Mouse (Mus musculus): ENCODE results near the gene Gprc5a. TPM values are rescaled to one million over a fixed set of nuclear protein-coding genes. Genes with fewer than 3 reads are reported as not detected.

Gene Gprc5a
- polyA plus RNA-seq, 1 experiment from 2014 or later = 2.0 TPM

GRCm38 (mm10) chr6:135100787-135101472 lies 35.5 kb downstream of the Gprc5a start:
- DNase-seq (ENCODE audit: low spot score) (no peak), ATAC-seq (replicated peaks; ENCODE audit: insufficient number of reproducible peaks, low FRiP score, low TSS enrichment, low read depth) (no peak)
- Histone ChIP-seq H3K27me3 (ENCODE audit: control insufficient read depth, insufficient read depth, low read length) (no peaks in the 10 kb centered on the region), H3K9ac (replicated peaks; ENCODE audit: low read length) (no peak overlapping the region), H3K4me2 (ENCODE audit: low read depth, low read length) (no peak overlapping the region), H3K4me3 (ENCODE audit: low read depth, low read length) (no peak overlapping the region), H3K9me3 (replicated peaks; ENCODE audit: control insufficient read depth, low read length) (no peaks in the 10 kb centered on the region), H3K27ac (replicated peaks; ENCODE audit: low read depth, low read length) (no peak overlapping the region), H3K36me3 (replicated peaks; ENCODE audit: control insufficient read depth, insufficient read depth, low read depth, low read length) (no peaks in the 10 kb centered on the region), H3K4me1 (ENCODE audit: control insufficient read depth, insufficient read depth, low read length) (no peaks in the 10 kb centered on the region)
- WGBS = 68% methylated on average over 15 of the region's 15 CpGs

- no peak for DNase-seq (ENCODE audit: low spot score)
- H3K36me3 ChIP-seq (replicated peaks; ENCODE audit: control insufficient read depth, insufficient read depth, low read depth, low read length) = no peaks in the 10 kb centered on the region
- H3K4me1 ChIP-seq (ENCODE audit: control insufficient read depth, insufficient read depth, low read length) = no peaks in the 10 kb centered on the region
- ATAC-seq (replicated peaks; ENCODE audit: insufficient number of reproducible peaks, low FRiP score, low TSS enrichment, low read depth) = no peak
- H3K27ac ChIP-seq (replicated peaks; ENCODE audit: low read depth, low read length) = no peak overlapping the region
- no peaks in the 10 kb centered on the region for H3K27me3 ChIP-seq (ENCODE audit: control insufficient read depth, insufficient read depth, low read length)
- no peak overlapping the region for H3K4me2 ChIP-seq (ENCODE audit: low read depth, low read length)
- WGBS = 80% methylated on average over 5 of the region's 5 CpGs
- H3K4me3 ChIP-seq (ENCODE audit: low read depth, low read length) = no peak overlapping the region
- no peaks in the 10 kb centered on the region for H3K9me3 ChIP-seq (replicated peaks; ENCODE audit: control insufficient read depth, low read length)
- no peak overlapping the region for H3K9ac ChIP-seq (replicated peaks; ENCODE audit: low read length)
These were observed 37.4 kb downstream of the Gprc5a start for GRCm38 (mm10) chr6:135102736-135103303.

- Histone ChIP-seq H3K9ac (replicated peaks; ENCODE audit: low read length) (no peak overlapping the region), H3K4me3 (ENCODE audit: low read depth, low read length) (no peak overlapping the region), H3K9me3 (replicated peaks; ENCODE audit: control insufficient read depth, low read length) (no peaks in the 10 kb centered on the region), H3K4me2 (ENCODE audit: low read depth, low read length) (no peak overlapping the region), H3K27me3 (ENCODE audit: control insufficient read depth, insufficient read depth, low read length) (no peaks in the 10 kb centered on the region), H3K4me1 (ENCODE audit: control insufficient read depth, insufficient read depth, low read length) (no peaks in the 10 kb centered on the region), H3K36me3 (replicated peaks; ENCODE audit: control insufficient read depth, insufficient read depth, low read depth, low read length) (no peaks in the 10 kb centered on the region), H3K27ac (replicated peaks; ENCODE audit: low read depth, low read length) (no peak overlapping the region)
- DNase-seq (ENCODE audit: low spot score) (no peak), ATAC-seq (replicated peaks; ENCODE audit: insufficient number of reproducible peaks, low FRiP score, low TSS enrichment, low read depth) (no peak)
- WGBS = 87% methylated on average over 6 of the region's 6 CpGs
These were observed 41.6 kb downstream of the Gprc5a start for GRCm38 (mm10) chr6:135107014-135107413.

GRCm38 (mm10) chr6:135112411-135113113 lies 47.1 kb downstream of the Gprc5a start:
- Histone ChIP-seq H3K4me1 (ENCODE audit: control insufficient read depth, insufficient read depth, low read length) (no peaks in the 10 kb centered on the region), H3K27ac (replicated peaks; ENCODE audit: low read depth, low read length) (no peak overlapping the region), H3K9me3 (replicated peaks; ENCODE audit: control insufficient read depth, low read length) (no peaks in the 10 kb centered on the region), H3K4me3 (ENCODE audit: low read depth, low read length) (no peak overlapping the region), H3K9ac (replicated peaks; ENCODE audit: low read length) (no peak overlapping the region), H3K36me3 (replicated peaks; ENCODE audit: control insufficient read depth, insufficient read depth, low read depth, low read length) (no peaks in the 10 kb centered on the region), H3K4me2 (ENCODE audit: low read depth, low read length) (no peak overlapping the region), H3K27me3 (ENCODE audit: control insufficient read depth, insufficient read depth, low read length) (no peaks in the 10 kb centered on the region)
- ATAC-seq (replicated peaks; ENCODE audit: insufficient number of reproducible peaks, low FRiP score, low TSS enrichment, low read depth) (no peak), DNase-seq (ENCODE audit: low spot score) (peak; percentile 14)
- 29% methylated on average over 7 of the region's 7 CpGs for WGBS

GRCm38 (mm10) chr6:135113114-135113436 lies 47.6 kb downstream of the Gprc5a start:
- H3K36me3 ChIP-seq (replicated peaks; ENCODE audit: control insufficient read depth, insufficient read depth, low read depth, low read length) = no peaks in the 10 kb centered on the region
- H3K4me2 ChIP-seq (ENCODE audit: low read depth, low read length) = no peak overlapping the region
- ATAC-seq (replicated peaks; ENCODE audit: insufficient number of reproducible peaks, low FRiP score, low TSS enrichment, low read depth) (no peak), DNase-seq (ENCODE audit: low spot score) (no peak)
- H3K27me3 ChIP-seq (ENCODE audit: control insufficient read depth, insufficient read depth, low read length) = no peaks in the 10 kb centered on the region
- H3K27ac ChIP-seq (replicated peaks; ENCODE audit: low read depth, low read length) = no peak overlapping the region
- no peak overlapping the region for H3K9ac ChIP-seq (replicated peaks; ENCODE audit: low read length)
- H3K4me1 ChIP-seq (ENCODE audit: control insufficient read depth, insufficient read depth, low read length) = no peaks in the 10 kb centered on the region
- WGBS = 26% methylated on average over 6 of the region's 6 CpGs
- no peak overlapping the region for H3K4me3 ChIP-seq (ENCODE audit: low read depth, low read length)
- H3K9me3 ChIP-seq (replicated peaks; ENCODE audit: control insufficient read depth, low read length) = no peaks in the 10 kb centered on the region

GRCm38 (mm10) chr6:135116479-135116878 lies 51.0 kb downstream of the Gprc5a start:
- Histone ChIP-seq H3K4me3 (ENCODE audit: low read depth, low read length) (no peak overlapping the region), H3K9ac (replicated peaks; ENCODE audit: low read length) (no peak overlapping the region), H3K27me3 (ENCODE audit: control insufficient read depth, insufficient read depth, low read length) (no peaks in the 10 kb centered on the region), H3K4me2 (ENCODE audit: low read depth, low read length) (no peak overlapping the region), H3K4me1 (ENCODE audit: control insufficient read depth, insufficient read depth, low read length) (no peaks in the 10 kb centered on the region), H3K27ac (replicated peaks; ENCODE audit: low read depth, low read length) (no peak overlapping the region), H3K36me3 (replicated peaks; ENCODE audit: control insufficient read depth, insufficient read depth, low read depth, low read length) (no peaks in the 10 kb centered on the region), H3K9me3 (replicated peaks; ENCODE audit: control insufficient read depth, low read length) (no peaks in the 10 kb centered on the region)
- WGBS = 91% methylated on average over 8 of the region's 8 CpGs
- ATAC-seq (replicated peaks; ENCODE audit: insufficient number of reproducible peaks, low FRiP score, low TSS enrichment, low read depth) (no peak), DNase-seq (ENCODE audit: low spot score) (no peak)

GRCm38 (mm10) chr6:135118183-135118582 lies 52.7 kb downstream of the Gprc5a start, which contains the start of gene Gprc5d:
TSS of gene Gprc5d (minus strand) at chr6:135118283.
- H3K27ac ChIP-seq (replicated peaks; ENCODE audit: low read depth, low read length) = no peak within 1 kb of the TSS
- H3K4me3 ChIP-seq (ENCODE audit: low read depth, low read length) = no peak within 1 kb of the TSS
- H3K9me3 ChIP-seq (replicated peaks; ENCODE audit: control insufficient read depth, low read length) = no peaks in the 10 kb centered on the region
- H3K9ac ChIP-seq (replicated peaks; ENCODE audit: low read length) = no peak within 1 kb of the TSS
- 89% methylated on average over 5 of the region's 5 CpGs for WGBS
- DNase-seq (ENCODE audit: low spot score) (no peak), ATAC-seq (replicated peaks; ENCODE audit: insufficient number of reproducible peaks, low FRiP score, low TSS enrichment, low read depth) (no peak)
- no peak within 1 kb of the TSS for H3K4me2 ChIP-seq (ENCODE audit: low read depth, low read length)
- no peaks in the 10 kb centered on the region for H3K36me3 ChIP-seq (replicated peaks; ENCODE audit: control insufficient read depth, insufficient read depth, low read depth, low read length)
- no peaks in the 10 kb centered on the region for H3K27me3 ChIP-seq (ENCODE audit: control insufficient read depth, insufficient read depth, low read length)
- H3K4me1 ChIP-seq (ENCODE audit: control insufficient read depth, insufficient read depth, low read length) = no peaks in the 10 kb centered on the region

GRCm38 (mm10) chr6:135124755-135125380 lies 59.4 kb downstream of the Gprc5a start:
- no peaks in the 10 kb centered on the region for H3K9me3 ChIP-seq (replicated peaks; ENCODE audit: control insufficient read depth, low read length)
- 71% methylated on average over 5 of the region's 5 CpGs for WGBS
- no peaks in the 10 kb centered on the region for H3K4me1 ChIP-seq (ENCODE audit: control insufficient read depth, insufficient read depth, low read length)
- no peak overlapping the region for H3K4me2 ChIP-seq (ENCODE audit: low read depth, low read length)
- no peak overlapping the region for H3K27ac ChIP-seq (replicated peaks; ENCODE audit: low read depth, low read length)
- H3K9ac ChIP-seq (replicated peaks; ENCODE audit: low read length) = no peak overlapping the region
- no peaks in the 10 kb centered on the region for H3K36me3 ChIP-seq (replicated peaks; ENCODE audit: control insufficient read depth, insufficient read depth, low read depth, low read length)
- ATAC-seq (replicated peaks; ENCODE audit: insufficient number of reproducible peaks, low FRiP score, low TSS enrichment, low read depth) (no peak), DNase-seq (ENCODE audit: low spot score) (no peak)
- no peaks in the 10 kb centered on the region for H3K27me3 ChIP-seq (ENCODE audit: control insufficient read depth, insufficient read depth, low read length)
- no peak overlapping the region for H3K4me3 ChIP-seq (ENCODE audit: low read depth, low read length)

All from embryonic facial prominence, embryonic 11.5 days (tissue).